Mouse (Mus musculus) yolk sac, embryonic 10.5 days (tissue): Measurements from ENCODE around the gene Mtus2.
"Not testable (repeated sequence)": the region's sequence is repeated elsewhere in the genome, so short reads cannot be mapped to it uniquely, and the experiment has no call there.

ENCODE experiments used
- DNase-seq: peaks from one replicate; pipeline ENCODE4 v3.0.0-alpha.2; 2017; ENCODE audit warnings: low spot score

Mtus2 gene

DNA sequence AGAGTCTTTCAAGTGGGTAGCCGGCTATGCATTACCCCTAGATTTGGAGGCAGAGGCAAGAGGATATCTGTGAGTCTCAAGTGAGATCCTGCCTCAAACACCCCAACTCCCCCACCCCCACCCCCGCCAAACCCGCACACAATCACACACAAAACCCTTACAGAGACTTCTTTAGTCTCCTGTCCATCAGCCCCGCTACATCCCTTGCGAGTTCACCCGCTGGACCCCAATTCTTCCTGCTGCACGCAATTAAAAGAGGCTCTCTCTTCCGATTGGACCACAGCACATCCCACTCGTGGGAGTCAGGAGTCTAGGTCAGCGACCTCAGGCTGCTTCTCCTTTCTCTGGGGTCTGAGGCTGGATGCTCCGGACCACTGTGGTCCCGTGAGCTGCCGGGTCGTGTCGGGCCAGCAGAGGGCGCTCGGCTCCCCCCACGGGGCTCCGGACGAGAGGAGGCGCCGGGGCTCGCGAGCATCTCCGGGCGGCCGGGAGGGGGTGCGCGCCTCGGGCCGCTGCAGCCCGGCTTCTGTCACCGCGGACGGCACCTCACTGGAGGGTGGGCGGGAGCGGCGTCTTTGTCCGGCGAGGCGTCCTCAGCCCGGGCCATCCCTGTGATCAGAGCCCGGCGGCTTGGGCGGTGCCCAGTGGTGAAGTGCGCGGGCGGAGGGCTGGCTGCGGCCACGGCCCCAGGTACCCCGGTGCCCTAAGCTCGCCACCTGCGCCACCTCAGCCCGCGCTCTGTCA, at the start of gene Mtus2:
Mtus2 (plus strand) TSS at position 500 of the 744 bp plus-strand sequence.
- DNase-seq: peak; percentile 69

DNA sequence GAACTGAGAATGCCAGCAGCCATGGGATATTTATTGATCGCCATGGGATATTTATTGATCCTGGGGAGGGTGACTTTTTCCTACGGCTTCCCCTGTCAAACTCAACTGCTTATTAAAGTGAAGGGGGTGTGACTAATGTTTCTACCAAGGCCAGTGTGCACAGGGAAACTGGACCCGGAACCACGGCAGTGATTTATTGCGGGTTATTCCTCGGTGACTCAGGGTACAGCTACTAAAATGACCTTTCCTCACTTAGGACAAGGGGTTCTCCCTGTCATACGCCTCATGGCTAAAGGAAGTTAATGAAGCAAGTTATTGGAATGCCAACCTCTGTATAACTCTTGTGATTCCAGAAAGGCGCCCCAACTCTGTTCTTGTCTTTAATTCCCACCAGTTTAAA, 49.3 kb upstream of the Mtus2 start:
- DNase-seq: no peak

DNA sequence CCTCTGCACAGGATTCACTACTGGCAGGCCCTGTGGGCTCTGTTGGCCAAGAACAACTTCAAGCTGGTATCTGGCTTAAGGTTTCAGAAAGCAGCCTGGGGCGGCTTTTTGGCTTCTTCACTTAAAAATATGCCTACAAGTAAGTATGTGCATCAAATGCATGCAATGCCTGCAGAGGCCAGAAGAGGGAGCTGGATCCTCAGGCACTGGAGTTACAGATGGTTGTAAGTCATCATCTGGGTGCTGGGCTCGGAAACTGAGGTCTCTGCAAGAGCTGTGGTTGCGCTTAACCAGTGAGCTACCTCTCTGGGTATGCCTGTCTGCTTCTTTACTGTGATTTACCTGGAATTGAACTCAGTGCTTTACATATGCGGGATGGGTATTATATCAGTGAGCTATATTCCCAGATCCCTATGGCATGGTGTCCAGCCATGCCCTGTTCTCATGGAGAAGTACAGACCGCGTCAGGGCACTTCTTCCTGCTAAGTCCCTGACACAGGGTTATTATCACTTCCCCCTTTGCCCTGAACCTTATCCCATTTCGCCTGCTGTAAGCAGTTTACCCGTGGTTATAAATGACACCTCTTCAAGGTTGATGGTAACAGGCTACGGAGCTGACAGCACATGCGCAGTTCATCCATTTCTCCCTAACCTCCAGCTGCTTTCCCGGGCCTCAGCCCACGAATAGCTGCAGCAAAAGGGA, 46.2 kb upstream of the Mtus2 start:
- no peak for DNase-seq

DNA sequence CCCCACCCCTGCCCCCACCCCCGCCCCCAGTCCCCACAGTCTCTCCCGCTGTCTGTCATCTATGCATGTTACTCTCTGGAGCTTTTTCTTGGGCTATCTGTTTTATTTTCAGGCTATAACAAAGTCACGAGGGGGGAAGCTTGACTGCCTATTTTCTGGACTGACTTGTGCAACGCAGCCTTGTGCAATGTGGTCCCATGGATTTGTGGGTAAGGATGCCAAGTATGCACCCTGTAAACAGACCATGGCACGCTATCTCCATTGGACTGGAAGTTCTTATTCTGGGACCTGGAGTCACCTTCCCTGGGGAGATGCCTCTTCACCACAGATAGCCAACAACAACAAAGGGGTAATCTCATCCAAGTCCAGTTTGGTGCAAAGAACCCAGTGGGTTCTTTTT, 45.4 kb upstream of the Mtus2 start:
- no peak for DNase-seq

DNA sequence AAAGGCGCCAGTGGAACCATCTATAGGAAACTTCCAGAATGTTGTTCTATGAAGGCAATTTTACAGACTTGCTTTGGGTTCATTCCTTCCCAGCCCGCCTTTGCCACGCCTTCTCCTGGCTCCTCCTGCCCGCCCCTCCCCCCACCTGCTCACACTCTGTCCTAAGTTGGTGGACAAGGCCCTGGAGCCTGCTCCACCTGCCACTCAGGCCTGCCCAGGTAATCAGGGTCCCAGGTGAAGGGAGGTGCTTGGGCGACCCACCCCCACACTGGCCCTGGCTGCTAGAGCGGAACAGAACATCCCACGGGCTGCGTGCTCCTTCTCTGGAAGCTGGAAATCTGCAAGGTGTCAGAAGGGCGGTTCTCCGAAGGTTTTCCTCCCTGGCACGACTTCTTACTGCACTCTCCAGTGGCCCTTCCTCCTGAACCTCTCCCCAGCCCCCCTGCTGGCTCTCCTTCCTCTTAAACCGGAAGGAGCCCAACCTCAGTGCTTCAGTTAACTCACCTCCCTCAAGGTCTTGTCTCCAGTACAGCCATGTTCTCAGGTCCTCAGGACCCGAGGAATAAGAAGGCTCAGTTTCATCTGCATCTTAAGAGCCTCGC, 43.8 kb upstream of the Mtus2 start:
- no peak for DNase-seq

DNA sequence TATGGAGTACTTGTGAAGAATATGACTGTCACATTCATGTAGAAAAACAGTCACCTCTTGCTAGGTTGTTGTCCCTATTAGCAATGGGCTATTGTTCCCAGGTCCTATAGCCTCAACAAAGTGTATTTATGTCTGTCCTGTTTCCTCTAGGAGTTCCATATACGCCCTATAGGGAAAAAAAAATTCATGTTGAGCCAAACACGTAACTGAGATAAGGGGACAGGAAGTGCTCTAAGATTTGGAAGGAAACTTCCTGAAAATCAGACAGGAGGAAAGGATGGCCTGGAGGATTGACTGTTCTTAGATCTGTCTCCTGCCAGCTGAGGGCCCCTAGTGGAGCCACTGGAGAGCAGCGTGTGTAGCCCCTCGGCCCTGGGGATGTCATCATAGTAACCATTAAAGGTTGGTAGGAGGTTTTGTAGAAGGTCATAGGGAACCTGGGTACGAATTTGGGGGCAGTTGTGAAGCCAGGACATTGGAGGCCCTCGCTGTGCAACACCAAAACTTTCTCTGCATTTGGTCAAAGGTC, 42.0 kb upstream of the Mtus2 start:
- DNase-seq: no peak

DNA sequence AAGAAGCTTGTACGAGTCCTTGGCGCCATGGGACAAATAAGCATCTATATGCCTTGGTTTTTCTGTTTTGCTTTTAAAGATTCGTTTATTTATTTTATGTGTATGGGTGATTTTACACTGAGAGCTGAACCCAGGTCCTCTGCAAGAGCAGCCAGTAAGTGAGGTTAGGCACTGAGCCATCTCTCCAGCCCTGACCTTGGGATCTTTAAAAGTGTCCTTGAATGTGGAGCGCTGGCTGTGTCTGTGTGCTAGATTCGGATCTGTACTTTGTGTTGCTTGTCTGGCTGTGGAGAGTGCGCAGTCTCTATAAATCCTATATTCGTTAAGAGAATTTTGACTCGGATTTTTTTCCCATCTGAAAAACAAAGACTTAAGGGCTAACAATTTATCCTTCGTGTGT, 40.9 kb upstream of the Mtus2 start:
- DNase-seq: no peak

DNA sequence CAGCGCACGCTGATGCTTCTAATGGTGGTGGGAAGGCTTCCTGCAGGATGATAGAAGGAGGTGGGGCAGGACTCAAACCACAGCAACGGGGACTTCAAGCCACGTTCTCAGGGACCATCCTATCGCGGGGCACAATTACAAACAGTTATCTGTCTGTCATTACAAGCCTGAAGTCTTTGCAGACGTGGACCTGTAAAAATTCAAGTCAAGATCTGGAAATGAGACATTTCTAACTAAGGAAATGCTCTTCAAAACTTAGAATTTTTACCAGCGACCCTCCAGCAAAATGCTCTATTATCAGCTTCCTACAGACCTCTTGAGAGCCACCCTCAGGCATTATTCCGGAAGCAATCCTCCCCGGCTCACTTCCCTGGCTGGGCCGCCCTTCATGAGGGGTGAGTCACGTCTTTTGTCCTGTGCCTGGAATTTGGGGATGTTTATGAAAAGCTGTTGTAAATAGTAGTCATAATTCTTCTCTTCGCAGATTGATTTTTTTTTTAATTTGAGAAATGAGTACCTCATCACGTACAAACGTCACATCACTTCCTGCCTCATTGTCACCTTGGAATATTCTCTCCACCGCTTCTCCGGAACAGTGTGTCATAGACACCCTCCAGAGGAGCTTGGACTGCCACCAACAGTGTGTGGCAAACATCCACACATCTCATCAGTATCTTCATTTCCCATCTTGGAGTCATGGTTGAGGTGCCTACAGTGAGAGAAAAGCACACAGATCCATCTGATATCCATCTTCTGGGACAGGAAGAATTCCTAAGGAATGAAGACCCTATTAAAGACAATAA, 38.9 kb upstream of the Mtus2 start:
- DNase-seq: no peak

DNA sequence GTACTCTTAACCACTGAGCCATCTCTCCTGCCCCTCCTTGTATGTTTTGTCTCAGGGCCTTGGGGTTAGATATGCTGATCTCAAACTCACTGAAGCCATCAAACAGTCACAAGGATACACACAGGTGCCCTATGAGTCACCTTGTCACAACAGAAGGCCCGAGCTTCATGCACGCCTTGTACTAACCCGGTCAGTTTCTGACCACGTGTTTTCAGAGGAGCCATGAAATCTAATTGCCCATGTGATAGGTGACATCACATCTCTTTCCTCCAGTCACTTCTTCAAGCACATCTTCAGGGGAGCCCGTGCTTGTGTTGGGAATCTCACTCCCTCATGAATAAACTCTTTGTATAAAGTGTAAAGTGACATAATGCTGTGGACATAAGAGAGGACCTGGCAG, 32.5 kb upstream of the Mtus2 start:
- DNase-seq: no peak

DNA sequence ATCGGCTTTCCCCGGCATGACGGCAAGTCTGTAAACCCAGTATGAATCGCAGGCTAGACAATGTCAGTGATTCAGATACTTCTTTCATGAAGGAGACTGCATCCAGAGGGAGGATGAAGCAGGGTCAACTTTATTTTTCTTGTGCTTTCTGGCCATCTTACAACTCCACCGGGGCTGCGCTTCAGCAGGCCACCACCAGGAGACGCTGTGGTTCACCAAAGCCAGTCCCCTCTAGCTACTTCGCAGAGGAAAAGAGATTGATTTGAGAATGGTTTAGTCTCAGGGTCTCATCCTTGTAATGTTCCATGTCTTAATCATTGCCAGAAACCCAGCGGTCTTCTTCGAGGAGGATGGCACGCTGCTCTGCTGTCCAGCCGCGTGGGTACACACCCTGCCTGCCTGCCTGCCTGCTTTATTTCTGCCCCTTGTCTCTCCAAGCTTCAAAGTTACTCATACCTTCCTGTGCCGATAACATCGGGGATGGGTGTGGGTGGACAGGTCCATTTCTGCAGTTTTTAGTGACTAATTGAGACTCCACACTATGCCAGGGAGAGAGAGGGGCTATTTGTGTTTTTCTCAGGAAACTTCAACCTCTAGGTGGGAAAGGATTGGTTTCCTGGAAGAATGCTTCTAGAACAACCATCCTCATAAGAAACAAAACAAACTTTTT, 31.1 kb upstream of the Mtus2 start:
- DNase-seq: no peak

DNA sequence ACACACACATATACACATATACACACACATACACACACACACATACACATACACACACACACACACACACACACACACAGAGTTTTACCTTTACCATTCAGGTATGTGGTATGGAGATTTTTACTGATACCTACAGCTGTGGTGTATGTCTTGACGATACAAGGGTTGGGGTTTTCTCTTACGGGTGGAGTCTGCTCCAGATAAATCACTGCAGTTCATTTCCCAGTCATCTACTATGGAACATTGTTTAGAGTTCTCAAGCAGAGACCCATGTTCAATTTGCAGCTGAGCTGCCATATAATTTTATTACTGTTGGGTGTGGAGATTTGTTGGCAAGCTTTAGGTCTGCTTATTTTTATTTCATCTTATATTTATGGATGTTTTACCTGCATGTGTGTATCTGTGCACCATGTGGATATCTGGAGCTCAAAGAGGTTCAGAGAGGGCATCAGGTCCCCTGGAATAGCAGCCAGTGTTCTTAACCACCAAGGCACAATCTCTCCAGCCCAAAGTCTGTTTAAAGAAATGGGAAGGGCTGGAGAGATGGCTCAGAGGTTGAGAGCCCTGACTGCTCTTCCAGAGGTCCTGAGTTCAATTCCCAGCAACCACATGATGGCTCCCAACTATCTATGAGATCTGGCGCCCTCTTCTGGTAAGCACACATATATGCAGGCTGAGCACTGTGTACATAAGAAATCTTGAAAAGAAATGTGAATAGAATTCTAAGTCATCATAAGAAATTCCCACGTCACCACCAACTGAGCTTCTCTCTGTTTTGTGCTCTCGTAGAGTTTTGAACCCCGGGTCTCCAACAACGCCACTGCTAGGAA, 28.2 kb upstream of the Mtus2 start:
- DNase-seq: no peak

DNA sequence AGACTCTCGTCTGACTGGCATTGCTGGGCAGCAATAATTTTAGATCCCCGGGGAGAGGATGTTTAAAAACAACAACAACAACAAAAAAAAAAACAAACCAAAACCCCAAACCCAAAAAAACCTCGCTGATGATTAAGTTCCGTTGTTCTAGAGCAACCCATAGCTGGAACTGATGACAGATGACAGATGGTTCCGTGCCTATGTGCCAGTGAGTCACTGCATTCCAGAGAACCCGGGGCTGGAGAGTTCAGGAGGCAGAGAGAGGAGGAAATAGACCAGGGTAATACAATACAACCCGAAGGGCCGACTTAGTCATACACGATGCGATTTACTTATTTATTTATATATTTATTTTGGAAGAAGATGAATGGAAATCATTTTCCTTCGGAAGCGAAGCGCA, 22.0 kb upstream of the Mtus2 start:
- DNase-seq: no peak

DNA sequence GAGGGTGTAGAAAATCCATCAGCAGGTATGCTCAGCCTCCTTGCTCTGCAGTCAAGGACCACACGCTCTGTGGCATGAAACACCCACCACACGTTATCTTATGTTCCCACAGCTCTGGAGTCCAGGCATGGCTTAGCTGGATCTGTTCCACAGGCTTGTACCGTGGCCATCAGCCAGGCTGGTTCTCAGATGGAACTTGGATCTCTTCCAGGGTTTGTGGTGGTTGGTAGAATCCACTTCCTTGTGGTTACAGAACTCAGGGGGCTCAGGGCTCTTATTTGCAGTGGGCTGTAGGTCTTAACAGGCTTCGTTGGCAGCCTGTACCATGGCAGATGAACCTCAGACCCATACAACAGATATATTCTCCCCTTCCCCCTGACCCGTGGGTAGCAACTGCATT, 17.9 kb upstream of the Mtus2 start:
- no peak for DNase-seq

DNA sequence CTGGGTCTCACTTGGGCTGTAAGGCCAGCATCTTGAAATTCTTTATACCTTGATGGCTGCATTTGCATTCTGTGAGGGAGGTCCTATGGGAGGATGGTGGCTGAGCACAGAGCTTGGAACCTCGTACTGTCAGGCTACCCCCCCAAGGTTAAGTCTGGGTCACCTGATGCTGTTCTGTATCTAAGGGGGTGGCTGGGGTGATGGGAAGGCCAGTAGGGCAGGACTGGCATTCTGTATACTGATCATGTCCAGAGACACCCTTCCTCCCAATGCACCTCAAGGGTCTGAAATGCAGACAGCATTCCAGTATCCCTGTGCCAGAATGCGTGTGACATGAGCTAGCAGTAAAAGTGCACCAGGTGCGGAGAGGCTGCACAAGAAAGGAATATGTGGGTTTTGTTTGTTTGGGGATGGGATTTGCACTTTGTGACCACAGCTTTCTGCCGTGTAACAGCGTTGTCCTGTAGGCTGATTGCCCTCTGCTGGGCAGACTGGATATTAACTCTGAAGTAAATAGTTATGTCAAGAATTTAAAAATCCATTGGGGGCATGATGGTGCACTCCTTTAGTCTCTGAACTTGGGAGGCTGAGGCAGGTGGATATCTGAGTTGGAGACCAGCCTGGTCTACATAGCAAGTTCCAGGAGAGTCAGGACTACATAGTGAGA, 12.0 kb upstream of the Mtus2 start:
- DNase-seq: no peak

DNA sequence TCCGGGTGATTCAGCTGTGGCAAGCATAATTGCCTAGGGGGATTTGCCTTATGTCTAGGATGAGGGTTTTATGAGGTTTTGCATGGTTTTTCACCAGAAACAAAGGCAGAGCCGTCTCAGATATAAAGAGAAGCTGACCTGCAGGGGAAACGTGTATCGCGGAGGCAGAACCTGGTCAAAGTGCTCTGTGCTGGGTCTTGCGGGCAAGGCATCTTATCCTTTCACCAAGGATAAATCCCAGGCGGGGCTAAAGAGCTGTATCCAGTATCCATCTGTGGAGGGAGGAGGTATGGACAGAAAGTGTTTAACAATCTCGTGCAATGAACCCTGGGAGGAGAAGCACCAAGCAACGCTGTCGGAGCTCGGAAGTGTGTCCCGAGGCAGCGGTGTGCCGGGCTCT, 7.2 kb upstream of the Mtus2 start:
- DNase-seq: no peak

DNA sequence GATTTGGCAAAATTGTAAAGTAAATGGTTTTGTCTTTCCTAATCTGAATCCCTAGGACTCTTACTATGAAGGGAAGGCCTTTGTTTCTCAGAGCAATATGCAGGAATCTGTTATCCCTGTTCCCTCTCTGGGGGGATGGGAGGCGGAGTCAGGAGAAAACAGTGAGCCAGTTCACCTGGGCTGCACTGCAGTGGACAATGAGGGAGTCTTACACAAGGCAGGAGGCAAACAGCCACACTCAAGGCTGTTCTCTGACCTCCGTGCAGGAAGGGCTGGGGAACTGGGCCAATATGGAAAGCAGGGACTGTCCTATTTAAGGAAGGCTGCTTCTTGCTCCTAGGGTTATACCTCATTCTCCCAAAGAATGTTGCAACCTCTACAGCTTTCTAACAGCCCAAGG, 5.4 kb upstream of the Mtus2 start:
- no peak for DNase-seq

DNA sequence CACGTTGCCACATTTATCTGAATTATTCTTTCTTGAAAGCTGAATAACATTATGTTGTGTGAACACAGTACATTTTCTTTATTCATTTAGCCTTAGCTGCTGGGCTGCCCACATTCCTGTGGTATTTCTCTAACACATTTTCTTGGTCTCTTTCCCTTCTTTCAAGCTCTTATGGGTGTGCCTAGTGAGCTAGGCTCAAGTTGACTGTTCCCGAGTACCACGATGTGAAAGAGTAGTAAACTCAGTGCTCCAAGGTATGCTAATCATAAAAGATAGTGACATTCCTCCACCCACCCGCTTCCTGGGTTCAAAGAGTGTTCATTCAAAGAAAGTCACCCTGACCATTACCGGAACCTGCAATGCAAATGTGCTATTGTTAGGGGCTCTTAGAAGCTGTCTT, 3.9 kb upstream of the Mtus2 start:
- not testable (repeated sequence) for DNase-seq

DNA sequence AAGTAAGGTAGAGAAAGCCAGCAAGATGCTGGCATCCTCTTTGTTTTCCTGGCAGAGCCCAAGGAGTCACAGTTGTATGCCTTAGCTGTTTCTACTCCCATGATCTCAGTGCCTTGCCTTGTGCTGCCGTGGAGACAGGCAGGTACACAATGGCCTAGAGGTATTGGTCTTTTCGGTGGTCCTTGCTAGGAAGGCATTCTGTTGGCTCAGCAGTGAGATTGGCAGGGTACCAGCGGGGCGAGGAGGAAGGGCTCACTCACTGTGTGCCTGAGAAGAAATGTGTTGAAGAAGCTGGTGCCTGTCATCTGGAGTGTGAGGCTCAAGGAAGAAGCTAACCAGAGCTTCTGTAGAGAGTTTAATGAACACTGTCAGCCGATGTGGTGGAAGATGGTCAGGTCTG, 1.4 kb upstream of the Mtus2 start:
- DNase-seq: no peak

DNA sequence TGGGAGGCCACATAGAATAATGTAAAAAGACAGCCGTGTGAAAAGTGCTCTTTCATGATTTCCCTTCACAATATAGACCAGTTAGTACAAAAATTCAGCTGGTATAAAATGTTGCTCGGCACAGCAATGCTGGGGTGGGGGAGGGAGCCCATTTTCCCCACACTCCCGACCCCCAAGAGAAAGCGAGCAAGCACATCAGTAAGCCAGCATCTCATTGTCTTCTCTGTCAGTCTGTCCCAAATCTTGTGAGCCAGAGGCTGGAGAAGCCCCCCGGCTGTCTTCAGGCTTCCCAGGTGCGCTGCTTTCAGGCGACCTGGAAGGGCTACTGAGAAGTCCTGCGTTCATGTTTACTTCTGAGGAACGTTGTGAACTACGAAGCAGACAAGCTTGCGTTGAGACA, 699 bp upstream of the Mtus2 start:
- no peak for DNase-seq

DNA sequence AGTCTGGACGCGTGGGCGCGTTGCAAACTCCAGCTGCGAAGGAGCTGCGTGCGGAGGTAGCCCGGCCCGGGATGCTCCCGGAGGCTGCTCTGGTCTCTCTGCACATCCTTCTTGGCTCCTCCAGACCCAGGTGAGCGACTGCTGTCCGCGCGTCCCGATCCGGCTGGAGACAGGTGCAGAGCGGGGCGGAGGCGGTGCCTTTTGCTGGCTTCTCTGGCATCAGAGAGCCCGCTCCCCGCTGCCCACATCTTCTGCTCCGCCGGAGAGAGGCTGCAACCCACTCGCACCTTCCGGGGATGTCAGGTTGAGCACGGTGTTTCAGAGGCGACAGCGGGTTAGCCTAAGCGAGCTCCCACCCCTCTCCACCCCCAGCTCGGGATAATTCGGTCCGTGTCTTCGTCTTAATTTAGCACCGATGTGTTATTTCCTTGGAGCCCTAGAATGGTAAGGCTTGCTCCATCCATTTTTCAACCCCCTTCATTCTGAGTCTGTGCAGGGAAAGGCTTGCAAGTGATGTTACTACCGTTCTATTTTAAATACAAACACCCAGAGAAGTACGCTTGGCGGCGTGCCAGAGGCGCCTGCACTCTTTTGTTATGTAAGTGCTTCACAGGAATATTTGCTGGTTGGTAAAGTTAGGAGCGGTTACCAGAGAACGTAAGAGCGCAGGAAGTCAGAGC, 612 bp downstream of the Mtus2 start:
- peak; percentile 8 for DNase-seq
